Mouse (Mus musculus) adrenal gland, postnatal 10 days (tissue): Measurements from ENCODE around the gene Micall2. TPM values are rescaled to one million over a fixed set of nuclear protein-coding genes. Genes with fewer than 3 reads are reported as not detected.
"Not testable (repeated sequence)": the region's sequence is repeated elsewhere in the genome, so short reads cannot be mapped to it uniquely, and the experiment has no call there.

Experiments used
- DNase-seq: peaks from one replicate; pipeline ENCODE4 v3.0.0; 2021; ENCODE audit warnings: mixed read lengths
- total RNA-seq, 2 experiments: library from RNA; stranded (reverse); gene quantifications; 2 replicates each; pipeline ENCODE4 v1.2.3; 2021

Micall2 gene
- total RNA-seq, 2 experiments from 2014 or later: 6.6 to 9.2 TPM

- no peak for DNase-seq
These were observed 5.2 kb downstream of the Micall2 start for GRCm38 (mm10) chr5:139730712-139731486.

GRCm38 (mm10) chr5:139727261-139727660, 8.9 kb downstream of the Micall2 start:
- DNase-seq: no peak

- DNase-seq: no peak
These were observed 9.9 kb downstream of the Micall2 start for GRCm38 (mm10) chr5:139726186-139726585.

GRCm38 (mm10) chr5:139724336-139725116, 11.6 kb downstream of the Micall2 start:
- DNase-seq: peak; percentile 40

GRCm38 (mm10) chr5:139723113-139723512, 13.0 kb downstream of the Micall2 start:
- DNase-seq: no peak

GRCm38 (mm10) chr5:139722709-139723108, 13.4 kb downstream of the Micall2 start:
- DNase-seq: no peak

- no peak for DNase-seq
These were observed 17.2 kb downstream of the Micall2 start for GRCm38 (mm10) chr5:139718949-139719348.

- no peak for DNase-seq
These were observed 17.6 kb downstream of the Micall2 start for GRCm38 (mm10) chr5:139718540-139718939.

GRCm38 (mm10) chr5:139717723-139718122, 18.4 kb downstream of the Micall2 start:
- DNase-seq: peak; percentile 77

- DNase-seq: no peak
These were observed 29.6 kb downstream of the Micall2 start for GRCm38 (mm10) chr5:139706496-139706895.

- DNase-seq: no peak
These were observed 33.2 kb downstream of the Micall2 start for GRCm38 (mm10) chr5:139702905-139703304.

GRCm38 (mm10) chr5:139702236-139702635, 33.9 kb downstream of the Micall2 start:
- no peak for DNase-seq

- no peak for DNase-seq
These were observed 39.2 kb downstream of the Micall2 start for GRCm38 (mm10) chr5:139696954-139697353.

GRCm38 (mm10) chr5:139695876-139696275, 40.3 kb downstream of the Micall2 start:
- not testable (repeated sequence) for DNase-seq

GRCm38 (mm10) chr5:139694989-139695571, 41.1 kb downstream of the Micall2 start:
- peak; percentile 43 for DNase-seq

GRCm38 (mm10) chr5:139694292-139694988, 41.7 kb downstream of the Micall2 start:
- DNase-seq: no peak

GRCm38 (mm10) chr5:139690791-139691190, 45.3 kb downstream of the Micall2 start:
- no peak for DNase-seq

- DNase-seq: no peak
These were observed 47.8 kb downstream of the Micall2 start for GRCm38 (mm10) chr5:139688356-139688755.

- peak; percentile 58 for DNase-seq
These were observed 48.5 kb downstream of the Micall2 start for GRCm38 (mm10) chr5:139687646-139688045.

GRCm38 (mm10) chr5:139686530-139687249, 49.4 kb downstream of the Micall2 start:
- no peak for DNase-seq

GRCm38 (mm10) chr5:139683228-139683627, 52.9 kb downstream of the Micall2 start:
- no peak for DNase-seq

GRCm38 (mm10) chr5:139682631-139682977, 53.5 kb downstream of the Micall2 start:
- no peak for DNase-seq
